Mouse (Mus musculus) left cerebral cortex, postnatal 4 days (tissue): ENCODE data around the gene Zfp740. TPM values are rescaled to one million over a fixed set of nuclear protein-coding genes. Genes with fewer than 3 reads are reported as not detected.

Source experiments
- DNase-seq: peaks from one replicate; pipeline ENCODE4 v3.0.0-alpha.2; 2022
- intact Hi-C: fragments of 180-260 bp; cut with DNase I; formaldehyde crosslinking; loops from one replicate; pipeline ENCODE4 v1.15.1; 2025
- total RNA-seq, 2 experiments: library from RNA; stranded (reverse); gene quantifications; 2 replicates each; pipeline ENCODE4 v1.2.3; 2021

The Zfp740 gene
- total RNA-seq, 2 experiments from 2014 or later = 70.3 to 70.6 TPM

- intact Hi-C loops = loop anchor here (5.0 kb wide), 1 partner anchor 81 kb away; the partner anchor contains the start of gene Pfdn5
- DNase-seq = peak; percentile 56
These were observed 43.1 kb downstream of the Zfp740 start for GRCm38 (mm10) chr15:102245891-102246741.

DNA sequence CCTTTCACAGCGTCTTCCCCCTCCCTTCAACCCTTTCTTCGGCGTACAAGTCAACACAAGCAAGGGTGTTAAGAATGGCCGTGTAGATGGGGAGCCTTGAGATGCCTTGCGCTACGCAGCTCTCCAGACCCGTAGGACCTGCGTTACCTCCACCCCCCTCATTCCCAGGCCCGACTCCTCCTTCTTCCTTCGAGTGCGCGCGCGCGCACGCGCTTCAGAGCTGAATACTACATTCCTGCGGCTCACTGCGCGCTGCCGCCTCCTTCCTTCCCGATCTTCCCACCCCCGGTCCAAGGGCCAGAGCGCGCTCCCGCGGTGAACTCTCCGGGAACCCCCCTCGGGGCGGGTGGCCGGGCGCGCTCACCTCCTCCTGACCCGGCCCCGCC, 43.8 kb downstream of the Zfp740 start:
- intact Hi-C loops = loop anchor here (5.0 kb wide), 1 partner anchor 80 kb away; the partner anchor contains the start of gene Pfdn5
- DNase-seq = peak; percentile 86

GRCm38 (mm10) chr15:102247252-102248130, 44.4 kb downstream of the Zfp740 start:
- intact Hi-C loops = loop anchor here (5.0 kb wide), 1 partner anchor 80 kb away; the partner anchor contains the start of gene Pfdn5
- peak; percentile 46 for DNase-seq

- intact Hi-C loops = loop anchor here (5.0 kb wide), 1 partner anchor 79 kb away; the partner anchor contains the start of gene Pfdn5
- DNase-seq = no peak
These were observed 45.2 kb downstream of the Zfp740 start for GRCm38 (mm10) chr15:102248131-102248811.

- intact Hi-C loops = loop anchor here (5.0 kb wide), 1 partner anchor 78 kb away; the partner anchor contains the start of gene Pfdn5
- no peak for DNase-seq
These were observed 45.8 kb downstream of the Zfp740 start for GRCm38 (mm10) chr15:102248812-102249191.

- intact Hi-C loops = loop anchor here (5.0 kb wide), 1 partner anchor 78 kb away; the partner anchor contains the start of gene Pfdn5
- DNase-seq = no peak
These were observed 46.2 kb downstream of the Zfp740 start for GRCm38 (mm10) chr15:102249251-102249691.

DNA sequence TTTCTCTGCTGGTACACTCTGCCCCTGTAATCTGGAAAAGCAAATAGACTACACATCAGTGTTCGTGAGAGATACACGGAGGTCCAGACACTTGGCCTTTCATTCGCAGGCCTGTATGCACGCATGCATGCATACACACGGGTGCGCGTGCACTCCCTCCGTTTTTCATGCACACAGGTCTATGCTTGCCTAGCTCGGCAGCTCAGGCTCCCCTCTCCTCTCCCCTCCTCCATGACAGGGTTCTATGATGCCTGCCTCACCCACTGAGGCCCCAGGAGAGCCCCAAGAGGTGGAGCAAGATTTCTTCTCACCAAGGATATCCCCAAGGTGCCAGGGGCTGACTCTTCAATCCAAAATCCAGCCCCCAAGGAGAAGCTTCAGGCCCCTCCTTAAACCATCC, 46.9 kb downstream of the Zfp740 start:
- intact Hi-C loops = loop anchor here (5.0 kb wide), 1 partner anchor 77 kb away; the partner anchor contains the start of gene Pfdn5
- no peak for DNase-seq

GRCm38 (mm10) chr15:102250521-102250920, 47.5 kb downstream of the Zfp740 start:
- intact Hi-C loops = no loop called here
- DNase-seq = no peak

GRCm38 (mm10) chr15:102255547-102256255, 52.7 kb downstream of the Zfp740 start:
- intact Hi-C loops = no loop called here
- DNase-seq = no peak

GRCm38 (mm10) chr15:102256431-102257201, 53.6 kb downstream of the Zfp740 start:
- intact Hi-C loops = no loop called here
- no peak for DNase-seq

DNA sequence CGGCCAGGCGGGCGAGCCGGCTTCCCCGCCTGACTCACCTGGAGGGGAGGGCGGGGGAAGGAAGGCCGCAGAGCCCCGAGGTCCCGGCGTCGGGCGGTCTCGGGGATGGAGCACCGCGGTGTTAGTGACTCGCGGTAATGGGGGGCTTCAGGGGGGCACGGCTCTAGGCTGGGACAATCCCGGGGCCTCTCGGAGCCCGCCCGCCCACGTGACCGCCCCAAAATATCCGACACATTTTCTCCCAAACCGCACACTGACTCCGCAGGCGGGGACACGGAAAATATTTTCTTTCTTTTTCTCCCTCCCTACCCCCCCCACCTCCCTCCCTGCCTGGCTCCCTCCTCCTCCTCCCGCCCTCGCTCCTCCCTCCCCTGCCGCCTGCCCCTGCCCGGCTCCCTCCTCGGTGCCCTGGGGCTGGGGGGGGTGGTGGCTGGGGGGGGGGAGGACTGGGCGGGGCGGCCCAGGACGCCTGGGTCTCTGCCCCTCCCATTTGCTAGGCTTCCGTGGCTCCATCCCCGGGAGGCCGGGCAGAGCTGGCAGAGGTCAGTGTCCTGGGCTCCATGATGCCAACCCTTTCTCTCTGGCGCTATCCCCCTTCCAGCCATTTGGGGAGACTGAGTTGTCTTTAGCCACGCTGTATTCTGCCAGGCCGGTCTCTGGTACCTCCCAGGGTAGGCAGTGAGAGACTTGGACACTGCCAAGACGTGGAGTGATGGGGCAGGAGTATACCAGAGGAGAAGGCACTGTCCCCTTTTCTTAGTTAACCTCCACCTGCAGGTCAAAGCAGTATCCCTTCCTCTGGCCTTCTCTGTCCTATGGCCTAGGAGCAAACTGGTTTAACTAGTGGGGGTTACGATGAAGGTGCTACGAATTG, 54.4 kb downstream of the Zfp740 start, which contains the start of gene Rarg:
Gene Rarg (minus strand): TSS at position 316 of the 874 bp plus-strand sequence.
- DNase-seq = no peak
- intact Hi-C loops = no loop called here

- no peak for DNase-seq
- intact Hi-C loops = no loop called here
These were observed 55.0 kb downstream of the Zfp740 start for GRCm38 (mm10) chr15:102258076-102258470.

- intact Hi-C loops = no loop called here
- no peak for DNase-seq
These were observed 55.7 kb downstream of the Zfp740 start for GRCm38 (mm10) chr15:102258581-102259253.

DNA sequence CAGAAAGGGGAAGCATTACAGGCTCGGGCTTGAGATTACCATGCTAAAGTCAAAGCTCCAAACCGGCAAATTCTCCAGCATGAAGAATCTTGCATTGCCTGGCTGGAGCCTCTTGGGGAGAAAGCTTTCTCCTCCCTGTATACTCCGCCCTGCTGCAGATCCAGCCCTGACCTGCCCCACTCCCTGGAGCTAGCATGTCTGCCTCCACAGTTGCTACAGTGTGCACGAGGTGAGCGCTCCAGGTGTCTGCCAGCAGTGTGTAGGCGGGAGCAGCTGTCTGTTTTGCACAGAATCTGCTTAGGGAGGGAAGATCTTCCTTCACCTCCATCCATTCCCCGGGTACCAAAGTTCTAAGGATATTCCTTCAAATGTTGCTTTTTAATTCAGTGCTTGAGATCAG, 59.5 kb downstream of the Zfp740 start:
- no peak for DNase-seq
- intact Hi-C loops = no loop called here

GRCm38 (mm10) chr15:102263037-102263436, 60.0 kb downstream of the Zfp740 start:
- no peak for DNase-seq
- intact Hi-C loops = no loop called here
